Mouse (Mus musculus): ENCODE measurements around the gene Rsph3b. TPM values are rescaled to one million over a fixed set of nuclear protein-coding genes. Genes with fewer than 3 reads are reported as not detected.

Gene Rsph3b
- polyA plus RNA-seq (2015; fragmentation: Illumina TruSeq; extraction: RNeasy Lipid Tissue Mini Kit (QIAGEN cat#74804); ENCODE audit: insufficient read depth, low replicate concordance) = 20.9 TPM

GRCm38 (mm10) chr17:6947984-6948768 is at the start of gene Rsph3b:
Rsph3b (minus strand) TSS chr17:6948682.

GRCm38 (mm10) chr17:6978287-6979248 is 30.1 kb upstream of the Rsph3b start, which contains the start of gene Gm49721:
Gm49721 (plus strand) TSS chr17:6978904.

GRCm38 (mm10) chr17:6970334-6970733 is 21.9 kb upstream of the Rsph3b start, which contains the start of gene Rnaset2b:
Rnaset2b (plus strand) TSS chr17:6970634.

GRCm38 (mm10) chr17:6960776-6961175 is 12.3 kb upstream of the Rsph3b start, which contains the start of gene Tagap1:
Tagap1 (minus strand) TSS chr17:6961156.

Other genes starting within 250 kb of the Rsph3b start
- 161 TPM for gene Ezr, start 165.9 kb downstream of the Rsph3b start, polyA plus RNA-seq (2015; fragmentation: Illumina TruSeq; extraction: RNeasy Lipid Tissue Mini Kit (QIAGEN cat#74804); ENCODE audit: insufficient read depth, low replicate concordance)
- 42.7 TPM for gene Tagap1, start 12.5 kb upstream of the Rsph3b start, polyA plus RNA-seq (2015; fragmentation: Illumina TruSeq; extraction: RNeasy Lipid Tissue Mini Kit (QIAGEN cat#74804); ENCODE audit: insufficient read depth, low replicate concordance)
- gene Rnaset2b, start 22.0 kb upstream of the Rsph3b start, polyA plus RNA-seq (2015; fragmentation: Illumina TruSeq; extraction: RNeasy Lipid Tissue Mini Kit (QIAGEN cat#74804); ENCODE audit: insufficient read depth, low replicate concordance) = 413 TPM
- not detected for gene Gm49721, start 30.2 kb upstream of the Rsph3b start, polyA plus RNA-seq (2015; fragmentation: Illumina TruSeq; extraction: RNeasy Lipid Tissue Mini Kit (QIAGEN cat#74804); ENCODE audit: insufficient read depth, low replicate concordance)
- gene Gm1604a, start 76.9 kb upstream of the Rsph3b start, polyA plus RNA-seq (2015; fragmentation: Illumina TruSeq; extraction: RNeasy Lipid Tissue Mini Kit (QIAGEN cat#74804); ENCODE audit: insufficient read depth, low replicate concordance) = not detected
- 3.2 TPM for gene Rps6ka2, start 221.4 kb upstream of the Rsph3b start, polyA plus RNA-seq (2015; fragmentation: Illumina TruSeq; extraction: RNeasy Lipid Tissue Mini Kit (QIAGEN cat#74804); ENCODE audit: insufficient read depth, low replicate concordance)